In genomic region chr10:126138585-126138984, GRCm38 (mm10) we compare ENCODE assay signal across 21 mouse cellular contexts.
"Had no signal": no experiment of that assay in that cellular context is flagged by ENCODE, and none has a peak within 500 bp of the region (broad histone marks: within the 10 kb centered on the region; RNA-seq: fewer than 3 reads in every experiment).

No protein-coding gene starts in this region.

- DNase-seq: lung, adult 18-20 months; lung, embryonic 14.5 days; lung, postnatal 10 days; lung, postnatal 4 days; midbrain, embryonic 14.5 days; retina, postnatal 1 day; right cerebral cortex, adult 18-20 months; right cerebral cortex, postnatal 25 days; right cerebral cortex, postnatal 4 days; spleen, adult 18-20 months; thymus, adult 2 months; thymus, postnatal 25 days; thymus, postnatal 4 days had no signal

- H3K4me1 ChIP-seq: neural tube, embryonic 15.5 days; stomach, embryonic 15.5 days had no signal

- ATAC-seq: midbrain, embryonic 16.5 days had no signal

- H3K27ac ChIP-seq: midbrain, embryonic 10.5 days; midbrain, embryonic 12.5 days; neural tube, embryonic 13.5 days; neural tube, embryonic 15.5 days; stomach, embryonic 15.5 days; stomach, postnatal 0 days had no signal

- H3K4me3 ChIP-seq: midbrain, embryonic 10.5 days; midbrain, embryonic 12.5 days; myocyte; neural tube, embryonic 13.5 days; neural tube, embryonic 15.5 days; stomach, embryonic 15.5 days had no signal

- H3K27me3 ChIP-seq: midbrain, embryonic 12.5 days; neural tube, embryonic 13.5 days; neural tube, embryonic 15.5 days; stomach, embryonic 15.5 days had no signal

- H3K4me2 ChIP-seq: lung, embryonic 14.5 days; midbrain, embryonic 12.5 days; neural tube, embryonic 13.5 days; neural tube, embryonic 15.5 days; stomach, embryonic 15.5 days had no signal

- H3K9ac ChIP-seq: lung, embryonic 14.5 days; midbrain, embryonic 12.5 days; neural tube, embryonic 13.5 days; neural tube, embryonic 15.5 days; stomach, embryonic 15.5 days had no signal

- H3K36me3 ChIP-seq: midbrain, embryonic 10.5 days; midbrain, embryonic 12.5 days; neural tube, embryonic 13.5 days; neural tube, embryonic 15.5 days; stomach, embryonic 15.5 days had no signal

- H3K9me3 ChIP-seq: midbrain, embryonic 10.5 days; midbrain, embryonic 12.5 days; neural tube, embryonic 13.5 days; neural tube, embryonic 15.5 days; stomach, embryonic 15.5 days had no signal
